Mouse (Mus musculus) lung, embryonic 16.5 days (tissue): Measurements from ENCODE around the gene Gria2. TPM values are rescaled to one million over a fixed set of nuclear protein-coding genes. Genes with fewer than 3 reads are reported as not detected.

Experiments
- ATAC-seq: fragments of 200-750 bp; cut with Nextera tagmentation; 2 replicates; pipeline ENCODE4 v1.8.0; 2017; ENCODE audit warnings: low read depth, mild to moderate bottlenecking, moderate library complexity
- H3K27ac ChIP-seq: fragments of 300-500 bp; sonication (generic); 2 replicates; pipeline ENCODE4 v1.5.1; 2014; ENCODE audit warnings: mild to moderate bottlenecking, control low read depth, low read length
- H3K27me3 ChIP-seq: fragments of 300-500 bp; sonication (generic); 2 replicates; pipeline ENCODE4 v1.6.1; 2014; ENCODE audit warnings: low read depth, low read length, mixed read lengths; ENCODE audit not compliant: control insufficient read depth, insufficient read depth
- H3K36me3 ChIP-seq: fragments of 300-500 bp; sonication (generic); 2 replicates; pipeline ENCODE4 v1.6.1; 2014; ENCODE audit warnings: low read length; ENCODE audit not compliant: control insufficient read depth, insufficient read depth
- H3K4me1 ChIP-seq: fragments of 300-500 bp; sonication (generic); replicated peaks from 2 replicates; pipeline ENCODE4 v1.6.1; 2014; ENCODE audit warnings: low read length, mixed read lengths; ENCODE audit not compliant: control insufficient read depth, insufficient read depth
- H3K4me2 ChIP-seq: fragments of 300-500 bp; sonication (generic); 2 replicates; pipeline ENCODE4 v1.6.1; 2014; ENCODE audit warnings: low read depth, low read length, control low read depth
- H3K4me3 ChIP-seq: fragments of 300-500 bp; sonication (generic); 2 replicates; pipeline ENCODE4 v1.5.1; 2014; ENCODE audit warnings: mild to moderate bottlenecking, low read length, control low read depth
- H3K9ac ChIP-seq: fragments of 300-500 bp; sonication (generic); 2 replicates; pipeline ENCODE4 v1.6.1; 2014; ENCODE audit warnings: low read length, control low read depth
- H3K9me3 ChIP-seq: fragments of 300-500 bp; sonication (generic); 2 replicates; pipeline ENCODE4 v1.6.1; 2016; ENCODE audit warnings: low read length; ENCODE audit not compliant: control insufficient read depth
- WGBS: fragments of 180-500 bp; shearing (Covaris S2); extraction: QIAGEN DNeasy Blood & Tissue Kit; methylation state at CpG from one replicate; pipeline ENCODE4 v1.1.7; 2014; 5-methylcytosine and 5-hydroxymethylcytosine counted together
- microRNA-seq: library from miRNA; unstranded; fragments of <30 nt; microRNA quantifications from one replicate; pipeline ENCODE4, GENCODE M21; 2016
- polyA plus RNA-seq: library from polyadenylated mRNA; unstranded; fragments of >200 nt; fragmentation: Nextera tagmentation; extraction: Ambion mirVana; gene quantifications from 2 replicates; pipeline ENCODE4 v1.2.1, GENCODE M21; 2015

Gria2 gene
- polyA plus RNA-seq, 1 experiment from 2014 or later = 0.26 TPM

DNA sequence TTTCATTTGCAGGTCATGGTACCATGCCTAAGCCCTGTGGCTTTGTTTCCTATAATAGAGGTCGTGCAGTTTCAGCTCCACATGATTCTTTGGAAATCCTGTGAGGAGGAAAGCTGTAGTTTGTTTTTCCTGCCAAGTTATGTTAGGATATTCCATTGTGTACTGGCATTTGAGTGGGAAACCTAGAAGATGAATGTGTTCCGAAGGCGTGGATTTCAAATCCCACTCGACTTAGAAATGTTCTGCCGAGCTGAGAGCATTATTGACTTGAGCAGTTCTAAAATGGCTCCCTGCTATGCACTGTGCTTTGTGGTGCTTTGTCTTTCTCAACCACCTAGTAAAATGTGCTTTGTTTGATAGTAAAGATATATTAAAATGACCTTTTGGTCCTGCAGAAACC lies 150.4 kb downstream of the Gria2 start:
- WGBS = 63% methylated on average over 5 of the region's 5 CpGs
- no peak overlapping the region for H3K4me2 ChIP-seq
- H3K9ac ChIP-seq = no peak overlapping the region

More for the DNA sequence above, 150.4 kb downstream of the Gria2 start:
- H3K27me3 ChIP-seq = no peaks in the 10 kb centered on the region
- H3K9me3 ChIP-seq = no peaks in the 10 kb centered on the region
- H3K4me1 ChIP-seq = no peaks in the 10 kb centered on the region
- H3K4me3 ChIP-seq = no peak overlapping the region
- no peaks in the 10 kb centered on the region for H3K36me3 ChIP-seq
- H3K27ac ChIP-seq = no peak overlapping the region
- no peak for ATAC-seq

Small RNAs within 50 kb of the gene (microRNA-seq; reads per million reads assigned to microRNA genes)
- gene Gm25749 = not detected

Other genes starting within 250 kb of the Gria2 start
- gene Glrb, start 110.8 kb upstream of the Gria2 start, polyA plus RNA-seq = 3.0 and 3.1 TPM in 2 replicates
- gene Pdgfc, start 233.6 kb upstream of the Gria2 start, polyA plus RNA-seq = 9.0 and 10.8 TPM in 2 replicates